Mouse (Mus musculus) CH12.LX (cell line): ENCODE results near the gene AL732309.1.

Experiments
- BHLHE40 ChIP-seq: IDR thresholded peaks from 2 replicates; pipeline ENCODE4 v1.6.1; 2011; ENCODE audit warnings: mild to moderate bottlenecking, low read depth, low read length, improper control_type of control experiment
- CTCF ChIP-seq, 2 experiments: IDR thresholded peaks in 1 of 2; conservative IDR thresholded peaks in 1 of 2; 2 replicates each; pipeline ENCODE4 v1.5.1; 2011 to 2012; ENCODE audit warnings: low read depth in 2 of 2, low read length in 2 of 2, improper control_type of control experiment in 1 of 2, inconsistent platforms in 1 of 2, mild to moderate bottlenecking in 1 of 2, moderate library complexity in 1 of 2
- HCFC1 ChIP-seq: IDR thresholded peaks from 2 replicates; pipeline ENCODE4 v1.6.1; 2012; ENCODE audit warnings: low read depth, mild to moderate bottlenecking, inconsistent platforms, low read length, improper control_type of control experiment
- POLR2A ChIP-seq: IDR thresholded peaks from 2 replicates; pipeline ENCODE4 v1.6.1; 2011; ENCODE audit warnings: low read depth, mild to moderate bottlenecking, improper control_type of control experiment, low read length
- USF1 ChIP-seq: IDR thresholded peaks from 2 replicates; pipeline ENCODE4 v1.6.1; 2014; ENCODE audit warnings: low read depth, mild to moderate bottlenecking, inconsistent platforms, low read length, improper control_type of control experiment

DNA sequence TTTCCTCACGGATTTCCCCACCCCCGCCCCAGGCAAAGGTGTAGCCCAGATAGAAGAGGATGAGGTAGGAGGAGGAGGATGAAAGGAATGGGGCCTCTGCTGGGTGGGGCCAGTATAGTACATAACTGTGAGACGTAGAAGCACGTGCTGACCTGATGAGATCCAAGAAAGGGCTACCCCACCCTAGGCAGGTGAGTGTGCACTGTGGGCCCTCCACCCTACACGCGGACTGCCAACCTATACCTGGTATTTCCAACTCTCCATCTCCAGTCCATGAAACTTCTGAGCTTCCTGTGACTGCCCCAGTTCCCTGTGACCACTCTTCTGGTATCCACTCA is 5.3 kb downstream of the AL732309.1 start:
- TF ChIP-seq USF1 (no peak), POLR2A (no peak), BHLHE40 (no peak), CTCF (conservative IDR thresholded peaks at IDR 0.05 in 1 of 2, IDR thresholded peaks at IDR 0.05 in 1 of 2; ENCODE audit: low read depth in 2 of 2, low read length in 2 of 2) (no peak), HCFC1 (no peak)
